Mouse (Mus musculus) cerebellum, adult (tissue): ENCODE measurements around the gene Olfr1367.

Experiments used
- ATAC-seq: cut with Nextera tagmentation; 2 replicates; pipeline ENCODE4 v1.9.2; 2017; ENCODE audit warnings: mild to moderate bottlenecking, moderate library complexity, mixed read lengths; ENCODE audit not compliant: insufficient number of reproducible peaks, low FRiP score, low TSS enrichment

The Olfr1367 gene

DNA sequence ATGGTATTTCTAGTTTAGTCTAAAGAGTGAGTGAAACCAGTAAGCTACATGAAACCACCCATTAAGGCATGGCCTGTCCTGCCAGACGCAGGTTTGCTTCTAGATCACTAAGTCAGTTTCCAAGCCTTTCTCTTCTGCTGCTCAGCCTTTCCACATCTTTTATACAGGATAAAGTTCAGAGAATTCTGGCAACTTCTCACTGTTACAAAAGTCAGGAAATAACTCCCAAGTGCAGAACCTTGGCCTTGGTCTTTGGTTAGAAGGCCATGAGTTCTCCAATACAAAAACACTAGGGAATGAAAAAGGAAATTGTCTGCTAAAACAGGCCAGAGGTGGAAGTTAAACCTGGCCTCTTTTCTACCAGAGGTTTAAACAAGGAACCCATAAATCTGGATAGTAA, 48.5 kb downstream of the Olfr1367 start:
- no peak for ATAC-seq

DNA sequence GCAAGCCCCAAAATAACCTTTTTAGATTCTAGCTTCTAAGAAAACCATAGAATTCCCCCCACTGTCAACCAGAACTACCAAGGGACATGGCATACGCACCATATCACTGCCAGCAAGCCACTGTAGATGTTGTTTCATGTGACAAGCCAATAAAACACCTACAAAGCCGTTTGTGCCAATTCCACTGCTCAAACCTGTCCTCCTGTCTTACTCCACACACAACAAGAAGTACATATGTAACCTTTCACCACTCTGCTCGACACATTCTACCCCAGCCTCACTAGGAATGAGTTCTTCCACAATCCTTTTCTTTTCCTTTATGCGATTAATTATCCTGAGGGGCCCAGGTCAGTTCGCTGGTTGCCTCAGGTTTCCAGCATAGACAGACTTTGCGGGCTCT, 48.9 kb downstream of the Olfr1367 start:
- no peak for ATAC-seq

DNA sequence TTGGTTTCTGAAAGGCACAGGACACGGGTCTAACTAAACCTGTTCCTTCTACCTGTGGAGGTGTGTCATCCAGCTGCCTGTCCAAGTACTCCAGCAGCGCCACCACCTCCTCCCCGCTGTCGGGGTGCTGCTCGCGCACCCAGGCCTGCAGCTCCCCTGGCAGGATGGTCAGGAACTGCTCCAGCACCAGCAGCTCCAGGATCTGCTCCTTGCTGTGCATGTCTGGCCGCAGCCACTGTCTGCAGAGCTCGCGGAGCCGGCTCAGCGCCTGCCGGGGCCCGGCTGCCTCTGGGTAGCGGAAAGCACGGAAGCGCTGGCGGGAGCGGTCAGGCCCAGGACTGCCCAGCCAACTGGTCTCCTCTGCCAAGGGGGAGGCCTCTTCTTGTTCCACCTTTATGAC, 49.3 kb downstream of the Olfr1367 start:
- peak; percentile 65; the same call in 1 of the 2 replicates for ATAC-seq

DNA sequence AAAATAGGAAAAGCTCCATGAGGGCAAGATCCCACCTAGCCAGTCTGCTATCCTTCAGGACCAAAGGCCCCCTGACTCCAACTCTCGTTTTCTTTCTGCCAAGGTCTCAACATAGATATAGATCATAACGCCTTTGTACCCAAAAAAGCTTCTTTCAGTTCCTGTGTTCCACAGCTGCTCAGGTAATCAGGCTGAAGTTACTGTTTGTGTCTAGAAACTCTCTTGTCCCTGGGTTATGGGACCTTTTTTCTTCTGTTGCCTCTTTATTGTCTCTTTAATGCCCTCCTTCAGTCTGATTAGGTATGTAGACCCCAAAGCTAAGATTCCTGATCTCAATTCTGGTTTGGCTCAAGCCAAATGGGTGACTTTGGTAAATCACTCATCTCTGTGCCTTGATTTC, 50.8 kb downstream of the Olfr1367 start:
- no peak for ATAC-seq
